Mouse (Mus musculus): ENCODE measurements around the gene Trim40. TPM values are rescaled to one million over a fixed set of nuclear protein-coding genes. Genes with fewer than 3 reads are reported as not detected.
A peak's percentile ranks its signal among the peaks of the same experiment; 100 is the strongest.
"Not testable (repeated sequence)": the region's sequence is repeated elsewhere in the genome, so short reads cannot be mapped to it uniquely, and the experiment has no call there.

Gene Trim40
- total RNA-seq, 2 experiments from 2014 or later = not detected

GRCm38 (mm10) chr17:36896583-36896982 lies 6.7 kb upstream of the Trim40 start:
- no peak for ATAC-seq (ENCODE audit: poor library complexity, severe bottlenecking)

DNA sequence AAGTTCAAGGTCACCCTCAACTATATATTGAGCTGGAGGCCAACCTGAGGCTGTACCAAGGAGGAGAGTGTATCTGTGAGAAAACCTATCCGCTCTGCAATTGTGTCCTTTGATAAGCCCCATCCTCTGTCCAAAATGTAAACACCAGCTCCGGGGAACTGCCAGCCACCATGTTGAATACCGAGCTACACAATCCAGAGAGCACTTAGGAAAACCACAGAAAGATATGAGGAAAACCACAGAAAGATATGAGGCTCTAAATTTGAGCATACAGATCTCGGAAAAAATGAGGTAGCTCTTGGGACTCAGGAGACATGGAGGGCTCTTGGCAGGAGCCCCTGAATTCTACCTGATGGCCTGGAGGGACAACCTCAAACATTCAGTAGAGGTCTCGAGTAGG lies 3.5 kb upstream of the Trim40 start:
- no peak for ATAC-seq (ENCODE audit: poor library complexity, severe bottlenecking)

DNA sequence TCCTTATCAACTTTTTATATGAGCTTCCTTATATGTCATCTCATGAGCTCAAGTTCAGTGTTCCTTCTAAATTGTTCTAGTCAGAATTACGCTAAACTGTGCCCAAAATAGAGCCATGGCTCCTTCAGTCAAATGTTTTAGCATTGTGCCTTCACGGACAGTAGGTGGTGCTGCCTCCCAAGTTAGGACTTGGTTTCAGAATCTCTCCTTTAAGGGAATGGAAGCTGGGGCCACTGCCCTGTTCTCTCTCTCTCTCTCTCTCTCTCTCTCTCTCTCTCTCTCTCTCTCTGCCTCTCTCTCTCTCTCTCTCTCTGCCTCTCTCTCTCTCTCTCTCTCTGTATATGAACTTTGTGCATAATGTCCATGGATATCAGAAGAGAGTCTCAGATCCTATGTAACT lies 2.4 kb upstream of the Trim40 start:
- peak; percentile 71 for ATAC-seq (ENCODE audit: poor library complexity, severe bottlenecking)

DNA sequence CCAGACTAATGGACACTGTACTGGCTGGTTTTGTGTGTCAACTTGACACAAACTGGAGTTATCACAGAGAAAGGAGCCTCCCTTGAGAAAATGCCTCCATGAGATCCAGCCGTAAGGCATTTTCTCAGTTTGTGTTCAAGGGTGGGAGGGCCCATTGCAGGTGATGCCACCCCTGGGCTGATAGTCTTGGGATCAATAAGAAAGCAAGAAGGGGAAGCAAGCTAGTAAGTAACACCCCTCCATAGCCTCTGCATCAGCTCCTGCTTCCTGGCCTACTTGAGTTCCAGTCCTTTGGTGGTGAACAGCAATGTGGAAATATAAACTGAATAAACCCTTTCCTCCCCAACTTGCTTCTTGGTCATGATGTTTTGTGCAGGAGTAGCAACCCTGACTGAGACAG lies 1.6 kb upstream of the Trim40 start:
- ATAC-seq (ENCODE audit: poor library complexity, severe bottlenecking) = not testable (repeated sequence)

DNA sequence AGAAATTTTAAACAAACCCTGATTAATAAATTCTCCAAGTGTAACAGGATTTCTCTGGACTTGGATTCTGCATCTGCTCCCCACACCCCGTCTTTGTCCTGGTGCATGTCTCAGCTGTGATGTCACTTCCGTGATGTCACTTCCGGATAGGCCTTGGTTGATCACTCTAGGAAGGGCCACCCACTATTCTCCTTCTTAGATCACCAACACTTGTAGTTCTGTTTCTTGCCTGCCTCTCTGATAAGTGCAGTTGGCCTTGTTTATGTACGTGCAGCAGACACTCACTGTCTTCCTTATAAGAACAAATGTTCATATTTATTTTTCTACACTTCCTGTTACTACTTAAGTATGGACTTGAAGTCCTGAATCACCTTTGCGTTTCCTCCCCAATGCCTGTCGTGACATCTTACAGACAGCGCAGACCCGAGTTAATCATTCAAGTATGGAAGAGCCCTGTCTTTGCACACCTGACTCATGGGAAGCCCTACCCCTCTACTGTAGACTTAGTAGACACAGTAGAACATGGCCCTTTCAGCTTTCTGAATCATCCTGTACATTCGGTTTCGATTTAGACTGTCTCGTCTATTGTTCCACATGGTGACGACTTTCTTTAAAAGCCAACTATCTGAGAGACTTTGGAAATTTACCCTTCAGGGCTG lies 4.7 kb downstream of the Trim40 start:
- no peak for ATAC-seq (ENCODE audit: poor library complexity, severe bottlenecking)

DNA sequence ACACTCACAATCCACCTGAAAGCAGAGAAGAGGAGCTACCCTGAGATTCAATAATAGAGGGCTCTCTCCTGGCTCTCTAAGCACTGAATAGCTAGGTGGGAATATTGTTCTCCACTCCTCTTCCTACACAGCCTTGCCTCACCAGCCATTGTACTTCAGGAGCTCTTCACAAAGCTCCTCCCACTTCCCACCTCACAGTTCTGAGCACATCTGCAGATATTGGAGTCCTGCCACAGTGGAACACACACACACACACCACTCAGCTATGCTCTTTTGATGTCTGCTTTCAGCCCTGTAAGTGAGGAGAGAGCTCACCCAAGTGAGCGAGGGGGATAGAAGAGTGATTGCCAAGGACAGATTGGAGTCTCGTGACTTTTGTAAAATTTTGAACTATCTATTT lies 6.6 kb downstream of the Trim40 start:
- no peak for ATAC-seq (ENCODE audit: poor library complexity, severe bottlenecking)

DNA sequence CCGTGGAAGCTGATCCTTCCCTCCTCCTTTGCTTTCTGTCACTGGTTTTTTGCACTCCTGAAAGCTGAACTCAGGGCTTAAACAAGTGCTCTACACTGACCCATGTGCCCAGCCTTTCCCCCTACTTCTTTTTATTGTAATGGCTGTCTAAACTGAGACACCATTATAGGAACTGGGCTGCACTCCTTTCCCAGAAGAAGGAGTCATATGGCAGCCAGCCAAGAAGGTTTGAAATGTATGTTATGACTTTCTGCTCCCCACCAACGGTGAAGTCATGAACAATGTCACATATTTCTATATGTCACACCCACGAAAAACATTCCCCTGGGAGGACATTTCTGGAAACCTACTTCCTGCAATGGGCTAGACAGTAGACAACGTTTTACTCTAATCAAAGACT lies 15.3 kb downstream of the Trim40 start:
- no peak for ATAC-seq (ENCODE audit: poor library complexity, severe bottlenecking)

DNA sequence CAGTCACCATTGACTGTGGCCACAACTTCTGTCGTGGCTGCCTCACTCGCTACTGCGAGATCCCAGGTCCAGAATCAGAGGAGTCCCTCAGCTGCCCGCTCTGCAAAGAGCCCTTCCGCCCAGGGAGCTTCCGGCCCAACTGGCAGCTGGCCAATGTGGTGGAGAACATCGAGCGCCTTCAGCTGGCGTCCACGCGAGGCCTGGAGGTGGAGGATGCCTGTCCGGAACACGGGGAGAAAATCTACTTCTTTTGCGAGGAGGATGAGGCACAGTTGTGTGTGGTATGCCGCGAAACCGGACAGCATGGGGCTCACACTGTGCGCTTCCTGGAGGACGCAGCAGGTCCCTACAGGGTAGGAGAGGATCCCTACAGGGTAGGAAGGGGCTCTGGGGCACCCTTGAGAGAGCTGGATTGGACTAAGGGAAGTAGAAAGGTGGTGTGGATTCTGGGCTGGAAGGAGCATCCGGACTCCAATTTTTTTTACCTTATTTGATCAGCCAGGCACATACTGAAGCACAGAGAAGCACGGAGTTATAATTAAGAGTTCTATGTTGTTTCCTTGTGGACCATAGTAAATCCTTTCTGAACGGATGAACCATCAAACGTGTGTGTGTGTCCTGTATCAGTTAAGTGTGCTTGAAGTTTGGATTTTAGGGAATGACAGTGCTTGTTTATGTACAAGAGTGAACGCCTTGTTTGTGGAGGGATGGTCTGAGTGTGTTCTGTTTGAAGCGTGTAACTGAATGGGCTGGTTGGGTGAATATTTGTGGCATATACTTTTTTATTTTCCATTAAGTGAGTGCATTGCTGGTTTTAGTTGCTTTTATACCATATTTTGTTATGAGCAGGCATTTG lies 19.7 kb downstream of the Trim40 start:
- no peak for ATAC-seq (ENCODE audit: poor library complexity, severe bottlenecking)

- peak; percentile 52 for ATAC-seq (ENCODE audit: poor library complexity, severe bottlenecking)
These were observed 20.5 kb downstream of the Trim40 start, which contains the start of gene Trim10 for GRCm38 (mm10) chr17:36869284-36869954. Gene Trim10 (plus strand): TSS chr17:36869574.

GRCm38 (mm10) chr17:36868836-36869235 lies 21.1 kb downstream of the Trim40 start:
- ATAC-seq (ENCODE audit: poor library complexity, severe bottlenecking) = no peak

GRCm38 (mm10) chr17:36866719-36867527 lies 23.0 kb downstream of the Trim40 start, which contains the start of gene Trim15:
Gene Trim15 (minus strand): TSS chr17:36867210.
- ATAC-seq (ENCODE audit: poor library complexity, severe bottlenecking) = 0 out of 2 replicates have a peak, but pooled peaks have one; percentile 24

- no peak for ATAC-seq (ENCODE audit: poor library complexity, severe bottlenecking)
These were observed 28.2 kb downstream of the Trim40 start for GRCm38 (mm10) chr17:36861680-36862079.

DNA sequence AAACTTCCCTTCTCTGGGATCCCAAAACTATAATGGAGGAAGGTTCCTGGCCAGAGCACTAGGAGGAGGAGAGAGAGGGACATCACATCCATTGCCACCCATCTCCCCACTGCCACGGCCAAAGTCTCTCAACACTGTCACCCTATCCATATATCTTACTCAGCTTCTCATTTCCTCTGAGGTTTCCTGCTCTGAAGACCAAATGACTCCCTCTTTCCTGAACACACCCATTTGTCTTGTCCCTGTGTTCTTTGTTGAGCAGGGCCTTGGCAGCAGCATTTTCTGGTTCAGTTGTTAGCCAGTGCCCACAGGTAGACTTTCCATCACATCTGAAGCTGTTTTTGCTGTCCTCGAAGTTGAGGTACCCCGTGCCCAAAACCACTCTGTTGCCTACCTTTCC lies 31.7 kb downstream of the Trim40 start:
- ATAC-seq (ENCODE audit: poor library complexity, severe bottlenecking) = no peak

DNA sequence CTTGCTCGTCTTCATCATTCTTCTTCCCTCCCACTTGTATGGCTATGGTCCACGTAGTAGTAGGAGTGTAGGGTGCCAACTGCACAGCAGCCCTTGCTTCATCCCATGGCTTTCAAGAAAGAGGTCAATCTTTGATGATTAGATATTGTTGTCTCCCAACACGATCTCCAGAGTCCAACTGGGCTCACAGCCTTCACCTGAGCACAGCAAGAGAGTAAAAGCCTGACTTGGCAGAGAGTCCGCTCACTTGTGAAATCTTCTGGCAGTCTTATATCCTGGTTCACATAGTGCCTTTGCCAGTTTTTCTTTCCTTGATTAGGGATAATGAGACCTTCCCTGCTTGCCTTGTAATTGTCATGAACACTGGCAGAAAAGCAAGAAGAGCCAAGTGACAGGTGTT lies 33.7 kb downstream of the Trim40 start:
- ATAC-seq (ENCODE audit: poor library complexity, severe bottlenecking) = no peak

DNA sequence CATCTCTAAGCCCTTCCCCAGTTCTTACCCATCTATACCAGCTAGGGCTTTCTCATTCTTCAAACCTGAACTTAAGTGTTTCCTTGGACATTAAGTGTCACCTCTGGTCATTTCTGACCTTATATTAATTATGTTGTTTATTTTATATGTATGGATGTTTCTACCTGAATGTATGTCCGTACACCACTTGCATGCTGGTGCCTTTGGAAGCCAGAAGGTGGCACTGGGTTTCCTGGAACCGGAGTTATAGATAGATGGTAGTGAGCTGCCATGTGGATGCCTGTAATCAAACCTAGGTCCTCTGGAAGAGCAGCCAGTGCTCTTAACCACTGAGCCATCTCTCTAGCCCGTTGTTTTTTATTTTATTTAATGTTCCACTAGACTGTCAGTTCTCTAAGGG lies 34.4 kb downstream of the Trim40 start:
- no peak for ATAC-seq (ENCODE audit: poor library complexity, severe bottlenecking)

- ATAC-seq (ENCODE audit: poor library complexity, severe bottlenecking) = no peak
These were observed 38.3 kb downstream of the Trim40 start for GRCm38 (mm10) chr17:36851627-36852026.

- no peak for ATAC-seq (ENCODE audit: poor library complexity, severe bottlenecking)
These were observed 38.7 kb downstream of the Trim40 start for GRCm38 (mm10) chr17:36851200-36851599.

- ATAC-seq (ENCODE audit: poor library complexity, severe bottlenecking) = no peak
These were observed 39.9 kb downstream of the Trim40 start for GRCm38 (mm10) chr17:36849992-36850391.

- no peak for ATAC-seq (ENCODE audit: poor library complexity, severe bottlenecking)
These were observed 41.0 kb downstream of the Trim40 start for GRCm38 (mm10) chr17:36848911-36849310.

- no peak for ATAC-seq (ENCODE audit: poor library complexity, severe bottlenecking)
These were observed 45.2 kb downstream of the Trim40 start for GRCm38 (mm10) chr17:36844725-36845124.

GRCm38 (mm10) chr17:36844286-36844719 lies 45.6 kb downstream of the Trim40 start:
- 0 out of 2 replicates have a peak, but pooled peaks have one; percentile 21 for ATAC-seq (ENCODE audit: poor library complexity, severe bottlenecking)
